Mouse (Mus musculus): ENCODE data around the gene Vwa7. TPM values are rescaled to one million over a fixed set of nuclear protein-coding genes. Genes with fewer than 3 reads are reported as not detected.
"Not testable (repeated sequence)": the region's sequence is repeated elsewhere in the genome, so short reads cannot be mapped to it uniquely, and the experiment has no call there.

Gene Vwa7
- polyA plus RNA-seq, 1 experiment from 2014 or later: 0.14 TPM

DNA sequence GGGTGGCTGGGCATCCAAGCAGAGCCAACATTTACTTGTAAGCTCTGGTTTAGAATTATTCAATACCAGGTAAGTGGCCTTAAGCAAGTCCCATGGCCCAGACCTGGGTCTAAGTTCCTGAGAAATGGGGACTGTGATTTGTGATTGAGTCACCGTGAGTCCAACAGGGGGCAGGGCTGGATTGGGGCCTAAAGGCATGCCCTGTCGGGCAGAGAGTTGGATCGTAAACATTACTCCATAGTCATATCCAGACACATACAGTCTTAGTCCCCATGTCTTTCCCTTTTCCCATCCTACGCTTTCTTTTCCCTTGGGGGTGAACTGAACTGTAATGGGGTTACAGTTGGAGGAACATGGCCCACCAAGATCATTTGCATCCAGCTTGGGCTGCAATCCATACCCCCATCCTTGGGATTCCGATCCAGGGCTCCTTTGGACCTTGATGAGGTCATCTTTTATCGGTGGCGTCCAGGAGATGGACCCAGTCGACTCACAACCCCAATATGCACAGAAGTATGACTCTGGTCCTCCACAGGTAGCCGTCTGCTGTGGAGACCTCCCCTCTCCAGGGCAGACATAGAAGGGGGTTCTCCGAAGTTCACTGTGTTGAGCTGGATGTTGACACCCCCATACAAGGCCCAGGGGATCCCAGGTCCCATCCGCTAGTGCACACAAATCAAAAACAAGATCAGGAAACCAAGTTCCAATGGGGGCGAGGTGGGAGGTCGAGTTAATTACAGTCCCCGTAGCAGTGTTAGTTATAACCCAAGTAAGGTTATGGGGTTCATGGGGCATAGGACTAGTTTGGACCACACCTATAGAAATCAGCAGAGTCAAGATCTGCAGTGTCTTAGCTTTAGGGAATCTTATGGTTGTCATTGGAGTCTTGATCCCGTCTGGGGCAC is 17.6 kb upstream of the Vwa7 start:
- Histone ChIP-seq H3K9ac (replicated peaks; ENCODE audit: low read depth, low read length) (no peak overlapping the region), H3K9me3 (ENCODE audit: control insufficient read depth, low read length) (no peaks in the 10 kb centered on the region), H3K36me3 (ENCODE audit: control insufficient read depth, insufficient read depth) (no peaks in the 10 kb centered on the region), H3K4me1 (replicated peaks; ENCODE audit: control insufficient read depth, insufficient read depth, low read length) (peaks cover 27% of the 10 kb centered on the region), H3K27ac (ENCODE audit: low read length) (no peak overlapping the region), H3K4me2 (ENCODE audit: low read length) (peak overlapping the region; percentile 47), H3K27me3 (replicated peaks; ENCODE audit: control insufficient read depth, insufficient read depth, low read length) (no peaks in the 10 kb centered on the region), H3K4me3 (replicated peaks; ENCODE audit: low read length) (no peak overlapping the region)
- 93% methylated on average over 15 of the region's 15 CpGs for WGBS
- ATAC-seq: no peak

- H3K36me3 ChIP-seq (ENCODE audit: control insufficient read depth, insufficient read depth); ATAC-seq; H3K9me3 ChIP-seq (ENCODE audit: control insufficient read depth, low read length); H3K27me3 ChIP-seq (replicated peaks; ENCODE audit: control insufficient read depth, insufficient read depth, low read length): not testable (repeated sequence)
- H3K4me1 ChIP-seq (replicated peaks; ENCODE audit: control insufficient read depth, insufficient read depth, low read length): peaks cover 27% of the 10 kb centered on the region
- 29% methylated on average over 26 of the region's 32 CpGs for WGBS
- H3K4me3 ChIP-seq (replicated peaks; ENCODE audit: low read length): peak overlapping the region; percentile 83
- H3K9ac ChIP-seq (replicated peaks; ENCODE audit: low read depth, low read length): peak overlapping the region; percentile 90
- peak overlapping the region; percentile 98 for H3K27ac ChIP-seq (ENCODE audit: low read length)
- peak overlapping the region; percentile 99 for H3K4me2 ChIP-seq (ENCODE audit: low read length)
Observed at GRCm38 (mm10) chr17:34999871-35000716, 16.3 kb upstream of the Vwa7 start.

DNA sequence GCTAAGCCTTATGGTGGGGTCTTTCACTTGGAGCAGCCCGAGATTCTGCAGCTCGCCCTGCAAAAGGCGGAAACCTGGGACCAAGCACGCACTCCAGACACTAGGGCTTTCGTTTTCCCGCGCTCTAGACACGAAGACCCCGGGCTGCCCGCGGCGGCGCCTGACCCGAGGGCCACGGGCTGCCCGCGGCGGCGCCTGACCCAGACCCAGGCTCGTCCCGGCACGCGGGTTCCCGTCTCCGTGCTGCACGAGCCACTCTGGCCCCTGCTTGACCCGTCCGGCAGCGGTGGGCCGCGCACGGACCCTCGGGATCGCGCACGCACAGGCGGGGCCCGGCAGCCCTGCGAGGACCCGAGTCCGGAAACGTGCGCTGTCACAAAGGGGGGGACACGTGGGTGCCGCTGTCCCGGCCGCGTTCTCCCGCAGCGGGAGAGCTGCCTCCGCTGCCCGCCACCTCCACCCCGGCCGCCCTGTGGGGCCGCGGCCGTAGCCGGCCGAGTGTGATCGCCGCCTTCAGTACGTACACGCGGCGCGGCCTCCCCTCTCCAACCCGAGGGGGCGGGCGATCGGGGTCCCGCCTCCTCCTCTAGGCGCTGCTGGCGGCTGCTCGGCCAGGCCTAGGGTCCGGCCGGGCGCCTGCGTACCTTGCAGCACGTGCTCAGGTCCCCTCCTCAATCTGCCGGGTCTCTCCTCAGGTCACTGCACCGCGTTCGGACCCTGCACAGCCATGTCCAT is 15.5 kb upstream of the Vwa7 start, which contains the start of gene Vars:
TSS of gene Vars (plus strand) at position 271 of the 735 bp plus-strand sequence.
- 0% methylated on average over 79 of the region's 83 CpGs for WGBS
- Histone ChIP-seq H3K36me3 (ENCODE audit: control insufficient read depth, insufficient read depth) (peaks cover 13% of the 10 kb centered on the region), H3K9ac (replicated peaks; ENCODE audit: low read depth, low read length) (peak within 1 kb of the TSS; percentile 90), H3K4me1 (replicated peaks; ENCODE audit: control insufficient read depth, insufficient read depth, low read length) (peaks cover 27% of the 10 kb centered on the region), H3K27ac (ENCODE audit: low read length) (peak within 1 kb of the TSS; percentile 98), H3K4me2 (ENCODE audit: low read length) (peak within 1 kb of the TSS; percentile 99), H3K9me3 (ENCODE audit: control insufficient read depth, low read length) (no peaks in the 10 kb centered on the region), H3K27me3 (replicated peaks; ENCODE audit: control insufficient read depth, insufficient read depth, low read length) (no peaks in the 10 kb centered on the region), H3K4me3 (replicated peaks; ENCODE audit: low read length) (peak within 1 kb of the TSS; percentile 83)
- peak; percentile 93 for ATAC-seq

- ATAC-seq: peak; percentile 13; the same call in 1 of the 2 replicates
- H3K36me3 ChIP-seq (ENCODE audit: control insufficient read depth, insufficient read depth): peaks cover 13% of the 10 kb centered on the region
Observed at GRCm38 (mm10) chr17:35001452-35002152, 14.8 kb upstream of the Vwa7 start.

GRCm38 (mm10) chr17:35002153-35002865 is 14.1 kb upstream of the Vwa7 start:
- peak overlapping the region; percentile 99 for H3K4me2 ChIP-seq (ENCODE audit: low read length)
- no peak for ATAC-seq
- WGBS: 5% methylated on average over 12 of the region's 12 CpGs
- H3K27ac ChIP-seq (ENCODE audit: low read length): no peak overlapping the region
- no peaks in the 10 kb centered on the region for H3K27me3 ChIP-seq (replicated peaks; ENCODE audit: control insufficient read depth, insufficient read depth, low read length)
- peak overlapping the region; percentile 90 for H3K9ac ChIP-seq (replicated peaks; ENCODE audit: low read depth, low read length)
- peaks cover 13% of the 10 kb centered on the region for H3K36me3 ChIP-seq (ENCODE audit: control insufficient read depth, insufficient read depth)
- peaks cover 27% of the 10 kb centered on the region for H3K4me1 ChIP-seq (replicated peaks; ENCODE audit: control insufficient read depth, insufficient read depth, low read length)
- no peaks in the 10 kb centered on the region for H3K9me3 ChIP-seq (ENCODE audit: control insufficient read depth, low read length)
- H3K4me3 ChIP-seq (replicated peaks; ENCODE audit: low read length): peak overlapping the region; percentile 83

More at GRCm38 (mm10) chr17:35001452-35002152, 14.8 kb upstream of the Vwa7 start:
- H3K27ac ChIP-seq (ENCODE audit: low read length): peak overlapping the region; percentile 98
- H3K9ac ChIP-seq (replicated peaks; ENCODE audit: low read depth, low read length): peak overlapping the region; percentile 90
- H3K4me3 ChIP-seq (replicated peaks; ENCODE audit: low read length): peak overlapping the region; percentile 83
- H3K27me3 ChIP-seq (replicated peaks; ENCODE audit: control insufficient read depth, insufficient read depth, low read length): no peaks in the 10 kb centered on the region
- peaks cover 27% of the 10 kb centered on the region for H3K4me1 ChIP-seq (replicated peaks; ENCODE audit: control insufficient read depth, insufficient read depth, low read length)
- under 1% methylated on average over 35 of the region's 35 CpGs for WGBS
- H3K9me3 ChIP-seq (ENCODE audit: control insufficient read depth, low read length): no peaks in the 10 kb centered on the region
- H3K4me2 ChIP-seq (ENCODE audit: low read length): peak overlapping the region; percentile 99

GRCm38 (mm10) chr17:35003022-35003838 is 13.1 kb upstream of the Vwa7 start:
- Histone ChIP-seq H3K36me3 (ENCODE audit: control insufficient read depth, insufficient read depth) (peaks cover 15% of the 10 kb centered on the region), H3K27ac (ENCODE audit: low read length) (no peak overlapping the region), H3K4me2 (ENCODE audit: low read length) (no peak overlapping the region; the same call in 1 of the 2 replicates), H3K9ac (replicated peaks; ENCODE audit: low read depth, low read length) (peak overlapping the region; percentile 90; the same call in 1 of the 2 replicates), H3K4me1 (replicated peaks; ENCODE audit: control insufficient read depth, insufficient read depth, low read length) (peaks cover 27% of the 10 kb centered on the region), H3K27me3 (replicated peaks; ENCODE audit: control insufficient read depth, insufficient read depth, low read length) (no peaks in the 10 kb centered on the region), H3K9me3 (ENCODE audit: control insufficient read depth, low read length) (no peaks in the 10 kb centered on the region), H3K4me3 (replicated peaks; ENCODE audit: low read length) (no peak overlapping the region)
- no peak for ATAC-seq
- 68% methylated on average over 9 of the region's 9 CpGs for WGBS

DNA sequence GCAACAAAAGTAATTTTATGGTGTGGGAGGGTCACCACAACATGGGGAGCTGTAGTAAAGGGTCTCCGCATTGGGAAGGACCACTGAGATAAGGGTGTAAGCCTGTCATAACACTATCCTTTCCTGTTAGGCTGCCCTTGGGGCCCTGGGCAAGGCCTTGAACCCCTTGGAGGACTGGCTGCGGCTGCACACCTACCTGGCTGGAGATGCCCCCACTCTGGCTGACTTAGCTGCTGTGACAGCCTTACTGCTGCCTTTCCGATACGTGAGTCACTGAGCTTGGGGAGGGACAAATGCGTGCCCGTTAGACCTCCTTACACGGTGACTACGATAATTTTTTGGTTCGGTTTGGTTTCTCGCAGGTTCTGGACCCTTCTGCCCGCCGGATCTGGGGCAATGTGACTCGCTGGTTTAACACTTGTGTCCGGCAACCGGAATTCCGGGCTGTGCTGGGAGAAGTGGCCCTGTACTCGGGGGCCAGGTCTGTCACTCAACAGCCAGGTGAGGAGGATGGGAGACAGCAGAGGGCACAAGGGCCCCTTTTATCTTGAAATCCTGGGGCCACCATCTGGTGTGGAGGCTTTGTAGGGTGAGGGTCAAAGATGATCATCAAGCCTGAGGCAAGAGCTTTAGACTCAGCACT is 12.2 kb upstream of the Vwa7 start:
- WGBS: 95% methylated on average over 17 of the region's 17 CpGs
- Histone ChIP-seq H3K9ac (replicated peaks; ENCODE audit: low read depth, low read length) (no peak overlapping the region), H3K4me3 (replicated peaks; ENCODE audit: low read length) (no peak overlapping the region), H3K4me1 (replicated peaks; ENCODE audit: control insufficient read depth, insufficient read depth, low read length) (peaks cover 24% of the 10 kb centered on the region), H3K27ac (ENCODE audit: low read length) (no peak overlapping the region), H3K27me3 (replicated peaks; ENCODE audit: control insufficient read depth, insufficient read depth, low read length) (no peaks in the 10 kb centered on the region), H3K9me3 (ENCODE audit: control insufficient read depth, low read length) (no peaks in the 10 kb centered on the region), H3K4me2 (ENCODE audit: low read length) (no peak overlapping the region), H3K36me3 (ENCODE audit: control insufficient read depth, insufficient read depth) (peaks cover 18% of the 10 kb centered on the region)
- no peak for ATAC-seq

Data from forebrain, embryonic 16.5 days (tissue).